Mouse (Mus musculus): Measurements from ENCODE around the gene Zfp867. TPM values are rescaled to one million over a fixed set of nuclear protein-coding genes. Genes with fewer than 3 reads are reported as not detected.

The Zfp867 gene
- polyA plus RNA-seq (2015; fragmentation: Nextera tagmentation; extraction: Ambion mirVana) = 14.8 and 15.9 TPM in 2 replicates

GRCm38 (mm10) chr11:59472326-59472677, at the start of gene Zfp867:
Gene Zfp867, minus strand, starts transcription at chr11:59472474.
- WGBS = under 1% methylated on average over 19 of the region's 19 CpGs
- Histone ChIP-seq H3K4me3 (peak within 1 kb of the TSS; percentile 76), H3K9me3 (no peaks in the 10 kb centered on the region), H3K4me2 (replicated peaks) (peak within 1 kb of the TSS; percentile 83), H3K27ac (replicated peaks) (peak within 1 kb of the TSS; percentile 73), H3K9ac (replicated peaks) (peak within 1 kb of the TSS; percentile 96), H3K4me1 (peaks cover 18% of the 10 kb centered on the region), H3K36me3 (no peaks in the 10 kb centered on the region), H3K27me3 (no peaks in the 10 kb centered on the region)
- ATAC-seq (replicated peaks) = peak; percentile 96

GRCm38 (mm10) chr11:59519741-59520495, 47.6 kb upstream of the Zfp867 start:
- H3K4me2 ChIP-seq (replicated peaks) = no peak overlapping the region
- WGBS = 66% methylated on average over 6 of the region's 6 CpGs
- ATAC-seq (replicated peaks) = no peak

DNA sequence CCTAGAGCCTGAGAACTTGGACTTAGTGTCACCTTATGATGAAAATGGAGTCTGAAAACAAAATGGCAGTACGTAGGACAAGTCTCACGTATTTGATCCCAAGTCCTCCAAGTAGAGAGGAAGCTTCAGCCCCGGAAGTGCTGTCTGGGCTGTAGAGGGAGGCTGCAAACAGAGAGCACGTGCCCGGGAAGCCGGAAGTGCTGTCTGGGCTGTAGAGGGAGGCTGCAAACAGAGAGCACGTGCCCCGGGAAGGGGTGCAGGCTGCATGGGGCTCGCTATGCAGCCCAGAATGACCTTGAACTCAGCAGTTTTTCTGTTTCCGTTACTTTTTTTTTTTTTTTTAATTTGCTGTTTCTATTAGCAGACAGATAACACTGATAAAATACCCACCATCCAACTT, 46.0 kb upstream of the Zfp867 start:
- WGBS = 77% methylated on average over 10 of the region's 10 CpGs
- Histone ChIP-seq H3K4me3 (no peak overlapping the region), H3K4me2 (replicated peaks) (no peak overlapping the region), H3K9ac (replicated peaks) (no peak overlapping the region), H3K9me3 (no peaks in the 10 kb centered on the region), H3K4me1 (no peaks in the 10 kb centered on the region), H3K36me3 (no peaks in the 10 kb centered on the region), H3K27me3 (no peaks in the 10 kb centered on the region), H3K27ac (replicated peaks) (no peak overlapping the region)
- no peak for ATAC-seq (replicated peaks)

More at GRCm38 (mm10) chr11:59519741-59520495, 47.6 kb upstream of the Zfp867 start:
- Histone ChIP-seq H3K27me3 (no peaks in the 10 kb centered on the region), H3K9ac (replicated peaks) (no peak overlapping the region), H3K4me1 (no peaks in the 10 kb centered on the region), H3K36me3 (no peaks in the 10 kb centered on the region), H3K9me3 (no peaks in the 10 kb centered on the region), H3K4me3 (no peak overlapping the region), H3K27ac (replicated peaks) (no peak overlapping the region)

- WGBS = 96% methylated on average over 1 of the region's 1 CpGs
- Histone ChIP-seq H3K36me3 (no peaks in the 10 kb centered on the region), H3K27me3 (no peaks in the 10 kb centered on the region), H3K27ac (replicated peaks) (no peak overlapping the region), H3K4me3 (no peak overlapping the region), H3K4me2 (replicated peaks) (no peak overlapping the region), H3K9me3 (no peaks in the 10 kb centered on the region), H3K9ac (replicated peaks) (no peak overlapping the region), H3K4me1 (no peaks in the 10 kb centered on the region)
- no peak for ATAC-seq (replicated peaks)
These were observed 45.2 kb upstream of the Zfp867 start for GRCm38 (mm10) chr11:59517441-59517840.

DNA sequence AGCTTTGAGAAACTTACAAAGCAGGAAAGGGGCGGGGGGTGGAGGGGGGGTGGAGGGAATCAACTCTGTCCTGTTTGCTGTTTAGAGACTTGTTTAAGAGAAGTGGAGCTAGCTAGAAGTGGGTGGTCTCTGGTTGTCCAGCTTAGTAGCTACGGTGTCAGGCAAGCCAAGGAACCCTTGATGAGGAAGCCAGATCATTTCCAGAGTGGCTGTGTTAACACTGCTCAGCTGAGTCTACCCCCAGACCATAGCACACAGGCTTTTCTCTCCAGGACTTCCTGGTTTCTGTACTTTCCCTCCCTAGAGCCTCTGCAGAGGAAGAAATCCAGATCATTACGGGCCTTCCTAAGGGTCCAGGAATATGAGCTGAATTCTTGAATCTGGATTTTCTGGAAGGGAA, 42.5 kb upstream of the Zfp867 start:
- Histone ChIP-seq H3K27me3 (no peaks in the 10 kb centered on the region), H3K9ac (replicated peaks) (no peak overlapping the region), H3K27ac (replicated peaks) (no peak overlapping the region), H3K4me2 (replicated peaks) (no peak overlapping the region), H3K9me3 (no peaks in the 10 kb centered on the region), H3K4me1 (no peaks in the 10 kb centered on the region), H3K36me3 (peaks cover 8% of the 10 kb centered on the region), H3K4me3 (no peak overlapping the region)
- WGBS = 61% methylated on average over 3 of the region's 3 CpGs
- no peak for ATAC-seq (replicated peaks)

- no peaks in the 10 kb centered on the region for H3K27me3 ChIP-seq
- H3K27ac ChIP-seq (replicated peaks) = no peak overlapping the region
- H3K9ac ChIP-seq (replicated peaks) = no peak overlapping the region
- H3K4me3 ChIP-seq = no peak overlapping the region
- ATAC-seq (replicated peaks) = no peak
- 56% methylated on average over 6 of the region's 6 CpGs for WGBS
- H3K9me3 ChIP-seq = no peaks in the 10 kb centered on the region
- no peak overlapping the region for H3K4me2 ChIP-seq (replicated peaks)
- H3K4me1 ChIP-seq = no peaks in the 10 kb centered on the region
- H3K36me3 ChIP-seq = peaks cover 8% of the 10 kb centered on the region
These were observed 42.1 kb upstream of the Zfp867 start for GRCm38 (mm10) chr11:59514381-59514780.

DNA sequence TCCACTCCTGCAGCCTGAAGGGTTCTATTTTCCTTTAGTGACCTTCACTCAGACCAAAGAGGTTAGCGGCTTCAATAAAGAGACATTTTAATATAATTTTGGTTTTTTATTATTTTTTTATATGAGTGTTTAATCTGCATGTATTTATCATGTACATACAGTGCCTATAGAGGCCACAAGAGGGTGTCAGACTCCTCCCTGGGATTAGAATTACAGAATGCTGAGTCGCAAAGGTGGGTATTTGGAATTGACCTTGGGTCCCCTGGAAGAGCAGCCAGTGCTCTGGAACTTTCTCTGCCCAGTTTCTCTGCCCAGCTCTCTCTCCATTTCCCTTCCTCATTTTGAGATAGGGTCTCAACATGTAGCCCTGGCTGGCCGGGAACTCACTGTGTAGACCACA, 41.3 kb upstream of the Zfp867 start:
- 90% methylated on average over 3 of the region's 3 CpGs for WGBS
- peaks cover 8% of the 10 kb centered on the region for H3K36me3 ChIP-seq
- no peaks in the 10 kb centered on the region for H3K27me3 ChIP-seq
- ATAC-seq (replicated peaks) = no peak
- no peak overlapping the region for H3K9ac ChIP-seq (replicated peaks)
- no peaks in the 10 kb centered on the region for H3K9me3 ChIP-seq
- H3K4me2 ChIP-seq (replicated peaks) = no peak overlapping the region
- H3K4me1 ChIP-seq = no peaks in the 10 kb centered on the region
- H3K4me3 ChIP-seq = no peak overlapping the region
- no peak overlapping the region for H3K27ac ChIP-seq (replicated peaks)

DNA sequence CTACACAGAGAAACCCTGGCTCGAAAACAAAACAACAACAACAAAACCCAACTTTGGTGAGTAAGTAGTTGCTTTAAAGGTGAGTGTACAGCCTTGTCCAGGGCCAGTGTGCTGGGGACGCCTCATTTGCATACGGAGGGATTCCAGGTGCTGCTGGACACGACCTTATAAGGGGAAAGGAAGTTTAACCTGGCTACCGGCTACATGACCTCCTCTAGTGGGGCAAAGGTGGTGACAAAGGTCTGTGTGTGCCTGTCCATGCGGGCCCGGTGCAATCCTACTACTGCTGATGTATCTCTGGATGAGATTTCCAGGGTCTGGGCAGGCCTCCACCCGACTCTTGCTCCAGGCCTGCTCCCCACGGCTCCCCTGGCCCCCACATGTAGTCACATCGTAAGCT, 40.5 kb upstream of the Zfp867 start:
- Histone ChIP-seq H3K27me3 (no peaks in the 10 kb centered on the region), H3K4me1 (peaks cover 4% of the 10 kb centered on the region; the same call in 1 of the 2 replicates), H3K9ac (replicated peaks) (no peak overlapping the region), H3K27ac (replicated peaks) (no peak overlapping the region), H3K9me3 (no peaks in the 10 kb centered on the region), H3K36me3 (peaks cover 8% of the 10 kb centered on the region), H3K4me3 (no peak overlapping the region), H3K4me2 (replicated peaks) (no peak overlapping the region)
- WGBS = 91% methylated on average over 10 of the region's 10 CpGs
- ATAC-seq (replicated peaks) = no peak

- Histone ChIP-seq H3K4me3 (no peak overlapping the region), H3K27ac (replicated peaks) (no peak overlapping the region), H3K4me2 (replicated peaks) (no peak overlapping the region), H3K9ac (replicated peaks) (no peak overlapping the region), H3K27me3 (no peaks in the 10 kb centered on the region), H3K4me1 (peaks cover 14% of the 10 kb centered on the region), H3K36me3 (peaks cover 8% of the 10 kb centered on the region), H3K9me3 (no peaks in the 10 kb centered on the region)
- 64% methylated on average over 1 of the region's 1 CpGs for WGBS
- no peak for ATAC-seq (replicated peaks)
These were observed 39.3 kb upstream of the Zfp867 start for GRCm38 (mm10) chr11:59511558-59511957.

- Histone ChIP-seq H3K27me3 (no peaks in the 10 kb centered on the region), H3K27ac (replicated peaks) (peak overlapping the region; percentile 90), H3K4me2 (replicated peaks) (peak overlapping the region; percentile 90), H3K36me3 (peaks cover 27% of the 10 kb centered on the region), H3K9me3 (no peaks in the 10 kb centered on the region), H3K4me1 (peaks cover 22% of the 10 kb centered on the region), H3K4me3 (peak overlapping the region; percentile 87), H3K9ac (replicated peaks) (peak overlapping the region; percentile 94)
- no peak for ATAC-seq (replicated peaks)
- under 1% methylated on average over 14 of the region's 14 CpGs for WGBS
These were observed 34.4 kb upstream of the Zfp867 start for GRCm38 (mm10) chr11:59506713-59507074.

GRCm38 (mm10) chr11:59505839-59506712, 33.8 kb upstream of the Zfp867 start:
- no peaks in the 10 kb centered on the region for H3K9me3 ChIP-seq
- peak overlapping the region; percentile 94 for H3K9ac ChIP-seq (replicated peaks)
- peaks cover 31% of the 10 kb centered on the region for H3K36me3 ChIP-seq
- H3K4me3 ChIP-seq = peak overlapping the region; percentile 87
- H3K4me1 ChIP-seq = peaks cover 22% of the 10 kb centered on the region
- ATAC-seq (replicated peaks) = peak; percentile 87
- no peaks in the 10 kb centered on the region for H3K27me3 ChIP-seq
- peak overlapping the region; percentile 90 for H3K27ac ChIP-seq (replicated peaks)
- peak overlapping the region; percentile 90 for H3K4me2 ChIP-seq (replicated peaks)
- under 1% methylated on average over 70 of the region's 71 CpGs for WGBS

DNA sequence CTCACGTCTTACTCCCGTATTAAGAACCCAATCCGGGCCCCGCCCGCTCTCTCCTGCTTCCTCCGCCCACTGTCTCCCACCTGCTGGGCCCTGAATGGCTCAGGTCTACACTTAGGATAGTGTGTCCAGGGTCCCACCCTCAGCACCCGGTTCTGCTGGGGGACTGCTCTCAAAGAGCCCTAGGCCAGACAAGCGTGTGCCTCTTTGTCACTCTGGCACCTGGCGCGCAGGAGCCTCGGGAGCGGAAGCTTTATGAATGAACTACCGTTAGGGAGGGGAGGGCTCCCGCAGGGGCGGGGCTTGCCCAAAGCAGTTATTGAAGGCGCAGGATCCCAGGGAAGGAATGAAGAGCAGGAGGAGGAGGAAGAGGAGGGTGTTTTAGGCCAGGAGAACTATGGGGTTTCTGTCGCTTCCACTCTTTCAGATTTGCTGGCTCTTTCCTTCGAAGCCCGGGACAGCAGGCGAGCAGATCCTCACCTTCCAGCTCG, 33.1 kb upstream of the Zfp867 start:
- ATAC-seq (replicated peaks) = peak; percentile 75
- Histone ChIP-seq H3K36me3 (peaks cover 32% of the 10 kb centered on the region), H3K27ac (replicated peaks) (peak overlapping the region; percentile 90), H3K4me3 (peak overlapping the region; percentile 87), H3K9me3 (no peaks in the 10 kb centered on the region), H3K4me2 (replicated peaks) (peak overlapping the region; percentile 90), H3K4me1 (peaks cover 22% of the 10 kb centered on the region), H3K27me3 (no peaks in the 10 kb centered on the region), H3K9ac (replicated peaks) (peak overlapping the region; percentile 94)
- 0% methylated on average over 21 of the region's 21 CpGs for WGBS

Data from forebrain, embryonic 15.5 days (tissue).